Mouse (Mus musculus) spleen, postnatal 14 days (tissue): Measurements from ENCODE around the gene D130043K22Rik.

Experiments
- DNase-seq, 2 experiments: peaks; one replicate each; pipeline ENCODE4 v3.0.0; 2021 to 2022; ENCODE audit warnings: low spot score in 2 of 2

Gene D130043K22Rik

DNA sequence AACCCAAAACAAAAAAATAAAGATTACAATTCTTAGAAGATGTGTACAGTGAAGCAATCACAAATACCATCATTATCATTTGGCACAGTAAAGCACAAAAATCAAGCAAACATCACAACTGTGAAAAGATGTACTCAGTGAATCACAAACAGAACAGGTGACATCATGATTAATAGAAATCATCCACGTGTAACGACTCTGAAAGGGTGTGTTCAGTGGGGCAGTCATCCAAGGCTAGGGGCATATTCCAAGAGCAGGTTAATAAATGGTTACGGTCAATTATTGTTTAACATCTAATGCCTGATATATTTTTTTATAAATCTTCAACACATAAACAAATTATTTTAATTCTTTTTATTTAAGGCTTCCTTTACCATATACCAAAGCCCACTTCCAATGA lies 47.6 kb downstream of the D130043K22Rik start:
- no peak for DNase-seq

DNA sequence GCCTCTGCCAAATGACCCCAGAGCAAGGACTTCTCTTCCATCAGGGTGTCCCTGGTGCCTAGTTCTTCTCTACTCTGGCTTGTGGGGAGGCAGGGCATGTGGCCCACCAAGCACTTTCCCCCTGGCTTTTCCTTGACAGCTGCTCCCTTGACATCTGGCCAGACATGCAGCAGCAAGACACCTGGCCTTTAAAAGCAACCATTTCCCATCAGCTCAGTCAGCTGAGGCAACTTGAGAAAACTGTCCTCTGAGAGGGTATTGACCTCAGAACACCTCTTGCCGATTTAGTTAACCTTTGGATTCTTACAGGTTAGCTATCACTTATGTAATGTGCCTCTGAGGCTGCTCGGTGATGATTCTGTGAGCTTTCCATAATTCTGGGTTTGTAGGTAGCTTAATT lies 48.9 kb downstream of the D130043K22Rik start:
- no peak for DNase-seq

DNA sequence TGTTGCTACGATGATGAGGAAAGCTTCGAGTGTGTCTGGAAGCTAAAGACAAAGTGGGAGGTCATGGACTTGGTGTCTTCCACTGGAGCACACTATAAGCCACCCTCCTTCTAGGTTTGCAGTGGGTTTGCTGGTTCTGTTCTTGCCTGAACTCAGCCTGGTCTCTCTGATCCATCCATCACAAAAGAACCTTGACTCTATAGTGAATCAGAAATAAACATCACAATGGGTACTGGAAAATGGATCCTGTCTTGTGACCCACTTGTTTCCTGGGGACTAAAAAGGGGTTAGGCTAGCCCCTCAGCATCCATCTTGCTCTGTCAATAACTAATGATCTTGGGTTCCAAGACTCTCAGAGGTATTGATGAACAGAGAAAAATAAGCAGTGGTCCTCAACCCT lies 57.0 kb downstream of the D130043K22Rik start:
- DNase-seq: no peak

- no peak for DNase-seq
Measured at GRCm38 (mm10) chr13:24903412-24903811, 58.5 kb downstream of the D130043K22Rik start.

DNA sequence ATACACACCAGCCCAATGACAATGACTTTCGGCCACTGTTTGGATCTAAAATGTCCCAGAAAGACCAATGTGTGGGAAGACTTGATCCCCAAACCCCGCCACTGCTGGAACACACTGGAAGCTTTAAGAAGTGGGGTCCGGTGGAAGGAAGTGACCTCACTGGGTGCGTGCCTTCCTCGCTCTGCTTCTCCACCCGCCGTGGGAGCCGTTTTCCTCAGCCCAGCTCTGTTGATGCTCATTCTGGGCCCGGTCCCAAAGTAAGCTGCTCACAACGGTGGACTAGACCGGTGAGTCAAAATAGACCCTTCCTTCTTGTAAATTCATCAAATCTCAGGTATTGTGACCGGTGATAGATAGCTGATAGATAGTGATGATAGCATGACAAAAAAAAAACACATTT lies 60.5 kb downstream of the D130043K22Rik start:
- no peak for DNase-seq

DNA sequence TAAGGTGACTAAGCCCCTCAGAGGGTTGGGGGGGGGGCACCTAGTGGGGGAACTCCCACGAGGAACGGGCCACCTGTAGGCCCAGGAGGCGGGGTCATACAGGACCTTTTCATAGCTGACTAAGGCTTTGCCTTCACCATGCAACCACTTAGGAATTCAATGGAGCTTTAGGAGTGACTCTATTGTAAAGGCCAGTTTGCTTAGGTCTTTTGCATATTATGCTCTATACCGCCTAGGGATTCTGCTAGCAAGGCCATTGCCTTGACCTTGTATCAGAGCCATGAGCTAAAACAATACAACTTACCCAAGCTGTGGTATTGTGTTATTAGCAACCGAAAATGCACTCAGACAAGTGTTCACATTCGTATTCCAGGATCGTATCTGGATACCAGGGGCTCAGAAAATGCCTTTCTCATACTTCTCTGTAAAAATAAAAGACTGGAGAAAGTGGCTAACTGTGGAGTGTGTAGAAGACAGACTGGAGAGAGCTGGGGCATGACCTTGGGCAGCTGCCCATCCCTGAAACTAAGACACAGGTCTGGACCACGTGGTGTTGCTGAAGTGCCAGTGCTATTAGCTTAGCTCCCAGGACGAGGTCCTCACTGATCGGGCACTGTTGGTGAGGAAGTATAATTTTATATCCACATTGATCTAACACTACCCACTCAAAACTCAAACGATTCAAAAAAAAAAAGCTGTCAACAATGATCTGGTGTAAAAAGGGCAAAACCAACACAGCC lies 62.1 kb downstream of the D130043K22Rik start:
- DNase-seq: no peak

- DNase-seq: no peak
Measured at GRCm38 (mm10) chr13:24909112-24909511, 64.2 kb downstream of the D130043K22Rik start.

GRCm38 (mm10) chr13:24913576-24913975 lies 68.6 kb downstream of the D130043K22Rik start:
- no peak for DNase-seq

- DNase-seq: no peak
Measured at GRCm38 (mm10) chr13:24914915-24915314, 70.0 kb downstream of the D130043K22Rik start.

DNA sequence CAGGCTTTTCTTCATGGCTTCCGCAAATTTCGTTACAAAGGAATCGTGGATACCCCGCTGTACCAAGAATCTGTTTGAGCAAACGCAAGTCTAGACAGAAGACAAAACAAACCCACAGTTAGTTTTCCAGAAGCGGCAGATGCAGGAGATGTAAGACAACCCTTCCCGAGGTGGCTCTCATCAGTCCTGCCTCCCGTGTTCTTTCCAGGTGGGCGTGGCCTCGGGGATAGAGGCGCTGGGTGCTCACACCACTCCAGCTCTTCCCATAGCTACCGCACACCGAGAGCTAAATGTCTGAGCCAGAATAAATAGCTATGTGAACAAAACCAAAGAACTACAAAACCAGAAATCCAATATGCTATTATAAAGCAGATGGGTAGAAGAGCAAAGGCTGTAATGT lies 70.9 kb downstream of the D130043K22Rik start:
- DNase-seq: no peak

- peak in 1 of 2 experiments; percentile 29 for DNase-seq
Measured at GRCm38 (mm10) chr13:24920333-24920977, 75.5 kb downstream of the D130043K22Rik start.

GRCm38 (mm10) chr13:24921281-24921680 lies 76.3 kb downstream of the D130043K22Rik start:
- DNase-seq: no peak

- no peak for DNase-seq
Measured at GRCm38 (mm10) chr13:24923991-24924390, 79.1 kb downstream of the D130043K22Rik start.

- no peak for DNase-seq
Measured at GRCm38 (mm10) chr13:24930591-24930990, 85.7 kb downstream of the D130043K22Rik start.

DNA sequence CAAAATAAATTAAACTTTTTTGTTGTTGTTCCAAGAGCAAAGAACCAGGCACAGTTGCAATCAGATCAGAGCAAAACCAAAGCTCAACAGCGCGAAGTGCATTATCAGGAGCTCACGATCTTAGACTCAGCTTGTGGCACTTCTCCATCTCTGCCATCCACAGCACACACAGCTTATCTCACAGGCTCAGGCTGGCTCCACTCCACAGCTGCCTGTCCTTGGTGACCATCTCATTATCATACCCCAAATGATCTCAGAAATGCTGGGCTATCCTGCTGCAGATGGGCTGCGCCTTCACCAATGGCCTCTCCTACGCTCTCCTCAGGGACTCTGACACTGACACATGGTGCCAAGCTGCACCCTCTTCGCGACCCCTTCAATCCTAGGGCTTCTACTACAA lies 88.3 kb downstream of the D130043K22Rik start:
- no peak for DNase-seq

DNA sequence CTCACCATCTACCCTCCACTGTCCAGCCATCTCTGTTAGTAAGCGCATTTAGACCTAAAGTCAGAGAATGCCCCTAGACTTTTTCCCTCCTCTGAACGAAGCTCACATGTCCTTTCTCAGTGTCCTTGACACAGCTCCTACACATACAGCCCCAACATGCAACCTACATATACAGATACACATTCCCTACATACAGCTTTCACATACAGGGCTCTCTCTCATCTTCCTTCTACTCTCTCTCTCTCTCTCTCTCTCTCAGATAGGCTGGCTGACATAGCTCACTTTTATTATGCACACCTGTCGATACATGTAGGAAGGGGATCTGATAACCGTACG lies 91.8 kb downstream of the D130043K22Rik start:
- no peak for DNase-seq

GRCm38 (mm10) chr13:24937108-24937838 lies 92.3 kb downstream of the D130043K22Rik start, which contains the start of gene Aldh5a1:
Gene Aldh5a1, minus strand, starts transcription at chr13:24937661.
- DNase-seq: peak in 1 of 2 experiments; percentile 20

DNA sequence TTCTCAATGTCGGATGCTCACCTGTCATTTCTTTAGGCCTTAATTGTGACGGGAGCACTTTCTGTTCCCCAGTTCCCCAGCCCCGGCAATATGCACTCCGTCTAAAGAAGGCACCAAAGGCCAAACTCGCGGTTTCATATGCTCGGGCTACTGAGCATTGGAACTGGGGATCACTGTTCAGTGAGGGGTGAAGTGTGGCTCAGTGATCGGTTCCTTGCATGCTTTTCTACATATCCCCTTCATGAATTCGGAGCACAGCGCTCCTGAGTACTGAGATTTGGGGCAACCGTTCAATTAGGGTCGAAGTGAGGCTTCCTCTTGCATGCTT lies 92.9 kb downstream of the D130043K22Rik start:
- no peak for DNase-seq

DNA sequence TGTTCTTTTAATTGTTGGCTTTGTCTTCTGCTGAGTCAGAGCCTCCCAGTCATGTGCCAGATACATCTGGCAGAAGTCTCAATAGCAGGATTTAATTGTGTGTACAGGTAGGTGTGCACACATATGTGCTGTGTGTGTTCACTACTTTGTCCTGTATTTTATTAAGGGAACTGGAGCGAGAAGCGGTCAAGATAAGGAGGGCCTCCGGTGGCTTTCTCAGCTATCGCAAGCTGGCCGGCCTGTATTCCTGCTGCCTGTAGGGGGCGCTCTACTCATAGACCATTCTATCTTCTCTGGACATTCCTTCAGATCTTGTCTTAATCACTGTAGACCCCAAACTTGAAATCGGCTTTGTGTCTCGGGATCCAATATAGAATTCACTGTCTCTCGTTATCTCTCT lies 93.7 kb downstream of the D130043K22Rik start:
- peak; percentile 16 to 36 for DNase-seq

DNA sequence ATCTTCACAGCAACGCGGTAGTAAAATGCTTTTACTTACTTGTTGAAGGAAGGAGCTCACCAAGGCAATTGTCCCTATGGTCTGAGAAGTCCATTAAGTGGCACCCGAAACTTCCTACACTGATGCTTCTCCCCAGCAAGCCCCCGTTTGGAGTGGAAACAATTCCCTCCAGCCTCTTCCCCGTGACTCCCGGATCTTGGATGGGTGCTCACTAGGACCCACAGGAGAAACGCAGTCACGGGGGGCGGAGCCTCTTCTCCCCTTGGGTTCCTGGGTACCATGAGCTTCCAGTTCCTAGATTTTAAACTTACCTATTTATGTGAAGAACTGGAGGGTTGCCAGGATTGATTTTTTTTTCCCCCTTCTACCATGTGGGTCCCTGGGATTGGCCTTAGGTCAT lies 94.5 kb downstream of the D130043K22Rik start:
- no peak for DNase-seq

DNA sequence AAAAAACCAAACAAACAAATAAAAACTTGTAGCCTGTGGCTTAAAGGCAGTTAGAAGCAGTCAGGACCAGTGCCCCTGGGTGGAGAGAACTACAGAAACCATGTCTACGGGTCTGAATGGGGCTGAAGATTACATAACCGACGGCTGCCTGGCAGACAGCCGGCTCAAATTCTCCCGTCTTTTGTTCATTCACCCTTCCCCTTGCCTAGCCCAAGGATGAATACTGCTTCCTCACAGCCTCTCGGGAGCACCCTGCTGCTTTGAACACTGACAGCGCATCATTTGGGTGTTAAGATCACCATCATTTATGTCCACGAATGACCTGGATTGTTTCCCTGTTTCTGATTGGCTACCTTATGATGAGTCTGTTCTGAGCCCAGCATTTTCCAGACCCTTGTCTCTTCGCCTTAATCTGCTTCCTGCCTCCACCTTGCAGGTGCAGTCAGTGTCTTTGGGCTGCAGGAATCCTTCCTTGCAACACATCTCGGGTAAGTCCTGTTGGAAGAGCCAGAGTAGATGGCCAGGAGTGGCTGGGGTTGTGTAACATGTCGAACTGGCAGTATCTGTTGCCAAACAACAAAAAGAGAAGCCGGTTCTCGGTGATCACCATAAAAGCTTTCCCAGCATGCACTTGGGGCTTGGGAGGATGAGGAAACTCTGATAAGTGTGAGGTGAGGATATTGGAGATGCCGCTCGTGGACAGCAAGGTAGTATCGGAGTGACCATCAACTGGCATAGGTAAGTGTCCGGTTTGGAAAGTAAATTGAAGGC lies 97.8 kb downstream of the D130043K22Rik start, which contains the start of gene Gpld1:
TSS of gene Gpld1 (plus strand) at position 641 of the 771 bp plus-strand sequence.
- no peak for DNase-seq

- DNase-seq: no peak
Measured at GRCm38 (mm10) chr13:24943303-24943702, 98.4 kb downstream of the D130043K22Rik start.
